Mouse (Mus musculus): ENCODE data around the gene Nprl3.

Nprl3 gene

DNA sequence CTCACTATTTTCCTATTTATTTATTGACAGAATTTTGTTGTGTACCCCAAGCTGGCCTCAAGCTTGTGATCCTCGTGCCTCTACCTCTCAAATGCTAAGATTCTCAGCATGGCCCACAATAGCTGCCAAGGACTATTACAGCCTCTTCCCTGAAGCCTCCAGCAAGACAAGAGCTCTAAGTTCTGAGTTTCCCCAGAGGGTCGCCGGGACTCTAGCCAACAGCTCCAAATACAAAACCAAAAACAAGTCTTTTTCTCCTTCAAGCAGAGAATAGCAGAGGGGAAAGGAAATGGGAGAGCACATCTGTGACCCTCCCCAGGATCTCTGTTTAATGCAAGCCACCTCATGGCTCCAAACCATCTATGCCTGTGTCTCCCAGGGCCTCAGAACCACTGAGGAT is 23.4 kb downstream of the Nprl3 start:
- peak; percentile 66 to 67 for DNase-seq

- DNase-seq: peak; percentile 53 to 66
Observed at GRCm38 (mm10) chr11:32243205-32243955, 24.1 kb downstream of the Nprl3 start.

DNA sequence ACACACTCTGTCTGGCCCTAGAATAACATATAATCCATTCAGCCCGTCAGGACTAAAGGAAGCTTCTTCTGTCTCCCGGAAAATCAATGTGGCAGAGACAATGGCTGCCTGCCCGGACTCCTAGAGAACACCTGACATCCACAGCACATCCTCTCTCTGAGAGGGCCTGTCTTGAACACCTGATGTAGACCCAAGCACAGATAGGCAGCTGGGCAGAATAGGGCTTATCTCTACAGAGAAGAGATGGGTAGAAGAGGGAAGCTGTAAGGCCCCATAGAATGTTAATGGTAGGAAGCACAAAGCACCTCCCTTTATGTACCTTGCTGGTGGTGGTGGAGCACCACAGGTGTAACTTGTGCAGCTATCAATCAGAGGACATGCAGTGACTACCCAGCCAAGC is 25.3 kb downstream of the Nprl3 start:
- DNase-seq: no peak

GRCm38 (mm10) chr11:32241391-32241790 is 26.1 kb downstream of the Nprl3 start:
- DNase-seq: no peak

DNA sequence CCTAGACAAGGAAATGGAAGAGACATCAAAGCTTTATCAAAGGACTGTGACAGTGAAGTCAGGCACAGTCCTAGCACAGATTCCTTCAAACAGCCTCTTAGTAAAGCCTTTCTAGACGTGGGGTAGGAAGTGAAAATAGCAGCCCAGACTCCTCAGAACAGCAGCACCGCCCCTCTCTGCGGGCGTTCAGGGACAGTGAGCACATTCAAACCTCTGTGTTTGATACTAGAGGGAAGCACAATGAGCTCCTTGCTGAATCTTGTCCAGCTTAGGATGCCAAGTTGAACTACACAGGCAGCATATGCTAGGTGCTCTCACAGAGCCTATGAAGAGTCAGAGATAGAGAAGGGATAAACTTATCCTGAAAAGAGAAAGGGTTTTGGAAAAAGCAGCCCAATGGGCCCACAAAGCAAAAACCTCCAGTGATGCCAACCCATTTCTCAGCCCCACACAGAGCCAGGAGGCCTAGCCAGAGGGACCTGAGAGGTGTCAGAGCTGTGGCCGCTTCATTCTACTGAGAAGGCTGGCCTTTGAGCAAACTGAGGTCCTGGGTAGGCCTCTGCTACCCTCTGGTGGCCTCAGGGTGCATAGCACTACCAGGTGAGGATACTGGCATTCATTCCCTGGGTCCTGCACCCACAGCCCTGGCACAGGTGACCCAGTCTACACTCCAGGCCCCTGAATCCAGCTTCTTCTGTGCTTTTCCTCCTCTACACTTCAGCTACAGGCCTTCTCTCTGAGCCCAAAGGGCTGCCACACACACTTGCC is 29.2 kb downstream of the Nprl3 start:
- peak; percentile 81 to 83 for DNase-seq

DNA sequence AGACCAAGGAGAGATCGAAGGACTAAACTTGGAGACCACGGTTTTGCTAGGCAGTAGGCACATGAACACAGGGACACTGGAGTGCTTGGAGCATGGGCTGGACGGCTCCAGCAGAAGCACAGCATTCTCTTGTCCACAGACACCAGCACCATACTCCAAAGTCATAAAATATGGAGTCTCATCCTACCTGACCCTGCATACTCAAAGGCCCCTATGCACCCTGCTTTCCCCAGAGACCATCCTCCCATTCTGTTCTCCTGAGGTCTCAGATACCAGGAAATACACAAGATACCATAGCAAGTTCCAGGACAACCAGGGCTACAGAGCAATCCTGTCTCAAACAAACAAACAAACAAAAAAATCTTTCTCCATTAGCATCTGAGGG is 30.1 kb downstream of the Nprl3 start:
- no peak for DNase-seq

- DNase-seq: peak; percentile 83 to 88
Observed at GRCm38 (mm10) chr11:32236712-32237410, 30.6 kb downstream of the Nprl3 start.

DNA sequence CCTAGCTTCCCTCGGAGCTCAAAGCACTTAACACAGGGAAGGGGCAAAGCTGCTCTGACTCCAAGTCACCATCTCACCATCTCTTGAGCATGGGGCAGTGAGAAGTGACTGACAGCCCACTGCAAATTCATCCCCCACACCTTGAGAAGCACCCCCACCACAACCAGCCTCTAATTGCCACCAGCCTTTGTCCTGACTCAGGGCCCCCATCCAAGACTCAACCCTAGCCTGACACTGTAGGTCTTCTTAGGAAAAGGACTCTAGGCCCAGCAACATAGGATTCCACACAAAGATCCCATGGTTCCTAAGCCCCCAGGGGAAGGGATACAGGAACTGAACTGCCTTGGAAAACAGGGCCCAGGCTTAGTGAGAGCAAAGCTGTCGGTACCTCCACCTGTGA is 31.4 kb downstream of the Nprl3 start:
- DNase-seq: no peak

DNA sequence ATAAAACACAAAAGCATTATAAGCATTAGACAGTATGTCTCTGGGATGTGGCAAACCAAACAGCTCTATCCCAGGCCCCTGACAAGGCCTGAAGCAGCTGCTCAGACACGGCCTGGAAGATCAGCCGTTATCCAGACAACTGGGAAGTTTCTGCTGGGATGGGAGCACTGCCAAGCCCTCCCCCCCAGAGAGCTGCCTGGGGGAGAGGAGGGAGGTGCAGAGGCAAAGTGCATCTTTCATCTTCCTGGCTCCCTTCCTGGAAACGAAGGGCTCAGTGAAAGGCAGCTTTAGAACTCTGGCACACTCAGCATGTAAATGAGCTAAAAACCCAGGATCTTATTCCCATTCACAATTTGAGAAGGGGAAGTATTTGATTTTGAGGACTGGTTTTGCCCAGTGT is 31.9 kb downstream of the Nprl3 start:
- DNase-seq: peak; percentile 87 to 92

DNA sequence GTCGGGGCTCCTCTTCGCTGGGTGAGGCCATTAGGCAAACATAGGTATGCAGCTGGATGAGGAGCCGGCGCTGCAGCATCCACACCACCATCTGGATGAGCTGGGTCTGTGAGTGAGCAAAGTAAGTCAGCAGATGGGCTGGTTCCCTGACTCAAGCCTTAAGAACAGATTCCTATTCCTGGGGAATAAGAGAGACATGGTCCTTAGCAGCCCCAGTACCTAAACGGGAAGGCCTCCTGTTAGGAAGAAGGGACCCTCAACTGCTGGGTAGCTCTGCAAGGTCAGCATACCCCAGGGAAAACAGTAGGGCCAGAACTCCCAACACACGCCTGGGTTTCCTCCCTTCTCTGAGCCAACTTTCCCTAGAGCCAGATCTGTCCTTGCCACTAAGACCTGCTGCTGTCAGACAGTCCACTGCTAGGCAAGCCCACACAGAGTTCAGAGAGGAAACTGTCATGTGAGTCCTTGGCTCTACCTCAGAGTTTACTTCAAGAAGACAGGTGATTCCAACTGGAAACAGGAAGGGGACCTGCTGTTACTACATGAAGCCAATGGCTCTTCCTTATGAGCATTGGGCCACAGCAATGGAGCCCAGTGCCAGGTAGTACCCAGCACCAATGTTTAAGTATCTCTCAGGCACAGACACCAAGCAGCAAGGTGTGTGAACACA is 32.6 kb downstream of the Nprl3 start:
- no peak for DNase-seq

DNA sequence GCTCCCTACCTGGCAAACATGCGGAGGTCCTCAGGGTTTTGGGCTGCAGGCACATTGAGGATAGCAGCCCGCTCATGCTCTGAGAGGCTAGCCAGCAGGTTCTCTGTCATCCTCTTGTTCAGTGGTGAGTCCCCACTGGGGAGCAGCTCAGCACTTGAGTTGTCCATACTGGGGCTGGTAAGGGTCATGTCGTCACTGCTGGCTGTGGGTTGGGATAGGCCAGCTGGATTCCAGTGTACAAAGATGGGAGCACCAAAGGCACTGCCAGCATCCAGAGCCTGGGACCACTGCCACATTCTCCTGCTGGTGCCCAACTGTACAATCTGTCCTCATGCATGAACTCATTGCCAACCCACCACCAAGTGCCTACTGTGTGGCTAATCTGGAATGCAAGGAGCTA is 33.6 kb downstream of the Nprl3 start:
- DNase-seq: peak in 1 of 2 experiments; percentile 2

DNA sequence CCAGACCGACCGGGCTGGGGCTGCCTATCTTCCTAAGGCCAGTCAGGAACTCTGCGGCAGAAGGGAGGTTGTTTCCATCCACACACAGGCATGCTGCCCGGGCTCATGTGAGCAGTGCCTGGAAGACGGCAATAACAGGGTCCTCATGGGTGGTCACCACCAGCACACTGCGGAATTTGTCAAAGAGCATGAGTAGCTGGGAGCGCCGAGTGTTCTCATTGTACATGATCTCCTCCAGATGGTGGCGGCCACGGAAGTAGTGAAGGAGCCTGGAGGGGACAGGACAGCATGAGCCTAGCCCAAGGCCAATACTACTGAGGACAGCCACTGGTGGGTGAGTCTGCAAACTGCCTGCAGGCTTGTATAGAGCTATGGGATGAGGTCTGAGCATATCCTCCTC is 34.7 kb downstream of the Nprl3 start:
- peak; percentile 47 to 60 for DNase-seq

DNA sequence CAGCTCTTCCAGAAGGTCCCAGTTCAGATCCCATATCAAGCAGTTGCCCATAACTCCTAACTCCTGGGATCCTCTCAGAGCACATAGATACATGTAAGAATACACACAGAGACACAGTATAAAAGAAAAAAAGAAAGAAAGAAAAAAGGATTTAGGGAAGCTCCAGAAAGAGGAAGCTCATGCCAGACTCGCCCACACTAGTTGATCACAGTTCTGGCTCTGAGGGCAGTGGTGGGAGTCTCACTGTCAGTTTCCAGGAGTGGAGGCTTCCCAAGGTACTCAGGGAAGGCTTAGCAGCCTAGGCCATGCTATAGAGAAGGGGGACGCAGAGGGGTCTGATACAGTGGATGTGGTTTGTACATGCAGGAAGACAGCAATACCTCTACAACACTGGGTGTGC is 36.4 kb downstream of the Nprl3 start:
- DNase-seq: no peak

GRCm38 (mm10) chr11:32230220-32230619 is 37.3 kb downstream of the Nprl3 start:
- peak in 1 of 2 experiments; percentile 38 for DNase-seq

DNA sequence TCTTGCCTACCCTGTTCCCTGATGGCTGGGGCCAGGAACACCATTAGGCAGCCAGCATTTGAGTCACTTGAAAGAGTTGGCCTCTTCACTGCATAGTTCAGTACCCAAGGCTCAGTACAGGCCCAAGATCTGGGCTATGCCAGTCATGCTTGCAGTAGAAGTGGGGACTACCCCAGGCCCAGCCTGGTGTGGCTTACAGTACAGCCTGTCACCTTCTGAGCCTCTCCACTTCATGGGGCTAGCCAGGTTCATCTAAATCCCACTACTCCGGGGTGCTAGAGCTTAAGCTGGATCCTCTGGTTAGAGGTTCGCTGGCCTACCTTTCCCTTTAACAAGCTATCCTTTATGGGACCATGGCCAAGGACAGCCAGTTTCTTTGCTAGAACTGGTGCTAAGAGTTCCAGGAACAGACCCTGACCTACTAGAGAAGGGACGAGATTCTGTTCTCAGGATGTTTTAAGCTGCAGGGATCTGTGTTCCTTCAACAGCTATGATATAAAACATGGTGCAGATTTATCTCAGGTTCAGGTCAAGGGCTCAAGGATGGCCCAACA is 39.1 kb downstream of the Nprl3 start:
- no peak for DNase-seq

GRCm38 (mm10) chr11:32227555-32227954 is 40.0 kb downstream of the Nprl3 start:
- DNase-seq: no peak

DNA sequence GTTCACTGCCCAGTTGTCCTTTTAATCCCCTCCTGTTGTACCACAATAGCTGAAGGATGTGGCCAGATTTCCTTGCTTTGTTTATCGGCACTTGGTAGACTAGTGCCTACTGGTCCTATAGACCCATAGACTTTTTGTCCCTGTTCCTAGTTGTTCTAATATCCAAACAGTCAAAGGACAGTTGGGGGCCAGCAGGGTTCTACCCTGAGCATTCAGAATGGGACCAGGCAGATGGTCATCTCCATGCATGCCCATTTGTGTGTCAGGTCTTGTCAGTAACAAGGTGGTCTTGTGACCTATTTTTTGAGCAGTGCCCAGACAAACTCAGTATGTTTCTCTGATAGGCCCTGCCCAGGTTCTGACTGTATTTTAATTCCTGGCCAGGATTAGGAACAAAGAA is 40.5 kb downstream of the Nprl3 start:
- no peak for DNase-seq

GRCm38 (mm10) chr11:32226124-32226871 is 41.2 kb downstream of the Nprl3 start, which contains the start of gene Mpg:
Gene Mpg, plus strand, starts transcription at chr11:32226505.
- DNase-seq: peak; percentile 92 to 95

DNA sequence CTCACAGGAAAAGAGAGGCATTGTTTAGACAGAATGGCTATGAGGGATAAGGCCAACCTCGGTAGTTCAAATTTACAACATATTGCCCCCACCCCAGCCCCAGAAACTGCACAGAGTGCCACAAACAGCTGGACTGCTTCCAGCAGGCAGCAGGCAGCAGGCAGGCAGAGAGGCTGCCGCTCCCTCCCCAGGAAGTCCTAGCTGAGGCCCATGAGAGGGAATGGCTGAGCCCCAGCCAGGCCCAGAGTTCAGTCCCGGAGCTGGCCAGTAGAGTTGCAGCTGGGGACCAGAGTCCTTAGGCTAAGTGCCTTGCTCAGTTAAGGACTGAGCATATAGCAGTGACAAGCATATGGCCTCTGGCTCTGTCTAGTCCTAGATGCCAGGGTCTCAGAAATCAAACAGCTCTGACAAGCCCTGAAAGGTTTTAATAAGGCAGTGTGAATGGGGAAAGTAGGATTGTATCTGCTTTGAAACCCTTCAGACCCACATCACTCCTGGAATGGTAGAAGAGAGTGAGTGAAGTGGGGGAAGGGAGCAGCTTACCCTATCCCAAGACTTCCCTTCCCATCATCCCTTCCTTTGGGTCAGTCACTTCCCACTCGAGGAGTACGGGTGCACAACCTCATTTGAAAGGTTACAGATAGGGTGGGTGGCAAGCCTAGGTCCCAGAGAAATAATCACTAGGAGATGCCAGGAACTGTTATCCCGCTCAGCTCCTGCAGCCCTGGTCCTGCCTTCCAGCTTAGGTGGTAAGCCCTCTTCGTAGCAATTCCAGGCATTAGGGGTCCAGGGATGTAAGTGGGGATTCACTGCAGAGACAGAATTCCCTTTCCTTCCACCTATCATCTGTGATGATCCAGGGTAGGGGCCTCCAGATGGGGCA is 42.0 kb downstream of the Nprl3 start:
- DNase-seq: peak; percentile 53 to 65

- peak; percentile 88 to 92 for DNase-seq
Observed at GRCm38 (mm10) chr11:32224468-32225139, 42.9 kb downstream of the Nprl3 start.

Data from kidney, postnatal 4 days (tissue).